Mouse (Mus musculus) heart, embryonic 15.5 days (tissue): ENCODE results near the gene Smap1. TPM values are rescaled to one million over a fixed set of nuclear protein-coding genes. Genes with fewer than 3 reads are reported as not detected.

Source experiments
- ATAC-seq: fragments of 200-750 bp; cut with Nextera tagmentation; replicated peaks from 2 replicates; pipeline ENCODE4 v1.8.0; 2017; ENCODE audit warnings: low read depth, moderate TSS enrichment; ENCODE audit not compliant: insufficient number of reproducible peaks, insufficient read depth, low FRiP score
- H3K27ac ChIP-seq: fragments of 300-500 bp; sonication (generic); 2 replicates; pipeline ENCODE4 v1.5.1; 2015; ENCODE audit warnings: mild to moderate bottlenecking, inconsistent platforms
- H3K27me3 ChIP-seq: fragments of 300-500 bp; sonication (generic); 2 replicates; pipeline ENCODE4 v1.6.1; 2015; ENCODE audit warnings: inconsistent platforms
- H3K36me3 ChIP-seq: fragments of 300-500 bp; sonication (generic); 2 replicates; pipeline ENCODE4 v1.6.1; 2015; ENCODE audit warnings: mild to moderate bottlenecking, inconsistent platforms
- H3K4me1 ChIP-seq: fragments of 300-500 bp; sonication (generic); replicated peaks from 2 replicates; pipeline ENCODE4 v1.6.1; 2015; ENCODE audit warnings: inconsistent platforms
- H3K4me2 ChIP-seq: fragments of 300-500 bp; sonication (generic); 2 replicates; pipeline ENCODE4 v1.6.1; 2015; ENCODE audit warnings: inconsistent platforms, mild to moderate bottlenecking, moderate library complexity
- H3K4me3 ChIP-seq: fragments of 300-500 bp; sonication (generic); 2 replicates; pipeline ENCODE4 v1.5.1; 2015; ENCODE audit warnings: mild to moderate bottlenecking, inconsistent platforms
- H3K9ac ChIP-seq: fragments of 300-500 bp; sonication (generic); 2 replicates; pipeline ENCODE4 v1.6.1; 2015; ENCODE audit warnings: mild to moderate bottlenecking, inconsistent platforms
- H3K9me3 ChIP-seq: fragments of 300-500 bp; sonication (generic); replicated peaks from 2 replicates; pipeline ENCODE4 v1.6.1; 2016; ENCODE audit warnings: inconsistent platforms
- WGBS: fragments of 180-500 bp; shearing (Covaris S2); methylation state at CpG from one replicate; pipeline ENCODE4 v1.1.7; 2015; ENCODE audit warnings: mixed read lengths; 5-methylcytosine and 5-hydroxymethylcytosine counted together
- polyA plus RNA-seq: library from polyadenylated mRNA; unstranded; fragments of >200 nt; fragmentation: Nextera tagmentation; extraction: Ambion mirVana; gene quantifications from 2 replicates; pipeline ENCODE4 v1.2.1, GENCODE M21; 2015

Gene Smap1
- polyA plus RNA-seq, 1 experiment from 2014 or later, result 31.7 TPM

GRCm38 (mm10) chr1:23912988-23913387 lies 9.1 kb downstream of the Smap1 start:
- Histone ChIP-seq H3K27me3 (no peaks in the 10 kb centered on the region), H3K36me3 (no peaks in the 10 kb centered on the region), H3K9me3 (no peaks in the 10 kb centered on the region), H3K27ac (no peak overlapping the region), H3K4me1 (peaks cover 9% of the 10 kb centered on the region; the same call in 1 of the 2 replicates), H3K4me2 (no peak overlapping the region), H3K9ac (no peak overlapping the region), H3K4me3 (no peak overlapping the region)
- 83% methylated on average over 2 of the region's 2 CpGs for WGBS
- ATAC-seq, result no peak

- no peak overlapping the region for H3K9ac ChIP-seq
- H3K27me3 ChIP-seq, result no peaks in the 10 kb centered on the region
- peaks cover 4% of the 10 kb centered on the region; the same call in 1 of the 2 replicates for H3K4me1 ChIP-seq
- ATAC-seq, result no peak
- H3K9me3 ChIP-seq, result no peaks in the 10 kb centered on the region
- H3K4me2 ChIP-seq, result no peak overlapping the region
- H3K27ac ChIP-seq, result no peak overlapping the region
- H3K36me3 ChIP-seq, result no peaks in the 10 kb centered on the region
- no peak overlapping the region for H3K4me3 ChIP-seq
Measured at GRCm38 (mm10) chr1:23906082-23906481, 16.0 kb downstream of the Smap1 start.

- Histone ChIP-seq H3K36me3 (no peaks in the 10 kb centered on the region), H3K27me3 (no peaks in the 10 kb centered on the region), H3K9me3 (no peaks in the 10 kb centered on the region), H3K4me3 (no peak overlapping the region), H3K4me1 (peaks cover 4% of the 10 kb centered on the region; the same call in 1 of the 2 replicates), H3K4me2 (no peak overlapping the region), H3K27ac (no peak overlapping the region), H3K9ac (no peak overlapping the region)
- WGBS, result 81% methylated on average over 3 of the region's 3 CpGs
- no peak for ATAC-seq
Measured at GRCm38 (mm10) chr1:23903340-23903739, 18.8 kb downstream of the Smap1 start.

- Histone ChIP-seq H3K4me1 (peaks cover 4% of the 10 kb centered on the region; the same call in 1 of the 2 replicates), H3K9me3 (no peaks in the 10 kb centered on the region), H3K4me2 (no peak overlapping the region), H3K9ac (no peak overlapping the region), H3K36me3 (no peaks in the 10 kb centered on the region), H3K27ac (no peak overlapping the region), H3K4me3 (no peak overlapping the region), H3K27me3 (no peaks in the 10 kb centered on the region)
- 70% methylated on average over 2 of the region's 2 CpGs for WGBS
- no peak for ATAC-seq
Measured at GRCm38 (mm10) chr1:23902736-23903135, 19.4 kb downstream of the Smap1 start.

- ATAC-seq, result no peak
- Histone ChIP-seq H3K27me3 (no peaks in the 10 kb centered on the region), H3K27ac (no peak overlapping the region), H3K9me3 (no peaks in the 10 kb centered on the region), H3K4me1 (peaks cover 13% of the 10 kb centered on the region), H3K36me3 (no peaks in the 10 kb centered on the region), H3K4me2 (no peak overlapping the region), H3K4me3 (no peak overlapping the region), H3K9ac (no peak overlapping the region)
- 75% methylated on average over 5 of the region's 5 CpGs for WGBS
Measured at GRCm38 (mm10) chr1:23899647-23900020, 22.5 kb downstream of the Smap1 start.

GRCm38 (mm10) chr1:23899020-23899646 lies 23.0 kb downstream of the Smap1 start:
- no peak overlapping the region for H3K27ac ChIP-seq
- no peaks in the 10 kb centered on the region for H3K9me3 ChIP-seq
- peaks cover 14% of the 10 kb centered on the region for H3K4me1 ChIP-seq
- no peak overlapping the region for H3K9ac ChIP-seq
- no peaks in the 10 kb centered on the region for H3K36me3 ChIP-seq
- ATAC-seq, result no peak
- H3K27me3 ChIP-seq, result no peaks in the 10 kb centered on the region
- no peak overlapping the region for H3K4me3 ChIP-seq
- H3K4me2 ChIP-seq, result no peak overlapping the region
- 69% methylated on average over 3 of the region's 3 CpGs for WGBS

GRCm38 (mm10) chr1:23892072-23892471 lies 30.0 kb downstream of the Smap1 start:
- no peaks in the 10 kb centered on the region for H3K9me3 ChIP-seq
- no peak for ATAC-seq

GRCm38 (mm10) chr1:23884914-23885313 lies 37.2 kb downstream of the Smap1 start:
- H3K4me1 ChIP-seq, result no peaks in the 10 kb centered on the region
- H3K9ac ChIP-seq, result no peak overlapping the region
- no peak overlapping the region for H3K4me2 ChIP-seq
- no peak overlapping the region for H3K4me3 ChIP-seq
- 97% methylated on average over 7 of the region's 7 CpGs for WGBS
- H3K27me3 ChIP-seq, result no peaks in the 10 kb centered on the region
- no peak for ATAC-seq
- no peak overlapping the region for H3K27ac ChIP-seq
- no peaks in the 10 kb centered on the region for H3K9me3 ChIP-seq
- H3K36me3 ChIP-seq, result no peaks in the 10 kb centered on the region

More at GRCm38 (mm10) chr1:23892072-23892471, 30.0 kb downstream of the Smap1 start:
- 27% methylated on average over 1 of the region's 1 CpGs for WGBS
- no peak overlapping the region for H3K4me3 ChIP-seq
- H3K27me3 ChIP-seq, result no peaks in the 10 kb centered on the region
- H3K4me1 ChIP-seq, result peaks cover 21% of the 10 kb centered on the region
- H3K4me2 ChIP-seq, result no peak overlapping the region
- H3K9ac ChIP-seq, result no peak overlapping the region
- no peak overlapping the region for H3K27ac ChIP-seq
- no peaks in the 10 kb centered on the region for H3K36me3 ChIP-seq

GRCm38 (mm10) chr1:23884087-23884668 lies 37.9 kb downstream of the Smap1 start:
- Histone ChIP-seq H3K27ac (no peak overlapping the region), H3K9ac (no peak overlapping the region), H3K36me3 (no peaks in the 10 kb centered on the region), H3K4me1 (no peaks in the 10 kb centered on the region), H3K4me2 (no peak overlapping the region), H3K4me3 (no peak overlapping the region), H3K27me3 (no peaks in the 10 kb centered on the region), H3K9me3 (no peaks in the 10 kb centered on the region)
- WGBS, result 76% methylated on average over 2 of the region's 2 CpGs
- ATAC-seq, result no peak

- Histone ChIP-seq H3K9me3 (no peaks in the 10 kb centered on the region), H3K4me2 (no peak overlapping the region), H3K27ac (no peak overlapping the region), H3K4me3 (no peak overlapping the region), H3K4me1 (no peaks in the 10 kb centered on the region), H3K36me3 (no peaks in the 10 kb centered on the region), H3K9ac (no peak overlapping the region), H3K27me3 (no peaks in the 10 kb centered on the region)
- no peak for ATAC-seq
- 94% methylated on average over 1 of the region's 1 CpGs for WGBS
Measured at GRCm38 (mm10) chr1:23882681-23883080, 39.4 kb downstream of the Smap1 start.

- no peak overlapping the region for H3K4me3 ChIP-seq
- no peak overlapping the region for H3K4me2 ChIP-seq
- no peaks in the 10 kb centered on the region for H3K9me3 ChIP-seq
- H3K27me3 ChIP-seq, result no peaks in the 10 kb centered on the region
- H3K9ac ChIP-seq, result no peak overlapping the region
- no peaks in the 10 kb centered on the region for H3K4me1 ChIP-seq
- H3K36me3 ChIP-seq, result peaks cover 11% of the 10 kb centered on the region
- 94% methylated on average over 1 of the region's 1 CpGs for WGBS
- H3K27ac ChIP-seq, result no peak overlapping the region
- ATAC-seq, result no peak
Measured at GRCm38 (mm10) chr1:23872194-23872593, 49.9 kb downstream of the Smap1 start.

GRCm38 (mm10) chr1:23867350-23867862 lies 54.7 kb downstream of the Smap1 start:
- WGBS, result 61% methylated on average over 2 of the region's 2 CpGs
- no peak for ATAC-seq
- no peak overlapping the region for H3K4me2 ChIP-seq
- no peak overlapping the region for H3K27ac ChIP-seq
- no peak overlapping the region for H3K9ac ChIP-seq
- H3K4me3 ChIP-seq, result no peak overlapping the region
- no peaks in the 10 kb centered on the region; the same call in 1 of the 2 replicates for H3K36me3 ChIP-seq
- H3K4me1 ChIP-seq, result no peaks in the 10 kb centered on the region
- no peaks in the 10 kb centered on the region for H3K9me3 ChIP-seq
- no peaks in the 10 kb centered on the region for H3K27me3 ChIP-seq
